Mouse (Mus musculus): ENCODE results near the gene Terf2. TPM values are rescaled to one million over a fixed set of nuclear protein-coding genes. Genes with fewer than 3 reads are reported as not detected.

The Terf2 gene
- total and polyA plus RNA-seq, 3 experiments: 15.0 to 36.7 TPM; not detected in 1

- H3K27ac ChIP-seq (ENCODE audit: control insufficient read depth, low read depth, low read length): no peak overlapping the region
- H3K9ac ChIP-seq (ENCODE audit: control insufficient read depth, low read depth, low read length, poor library complexity, severe bottlenecking): no peak overlapping the region
Observed at GRCm38 (mm10) chr8:107130028-107130427, 33.7 kb upstream of the Terf2 start.

GRCm38 (mm10) chr8:107129171-107130025 lies 33.1 kb upstream of the Terf2 start:
- Histone ChIP-seq H3K27ac (ENCODE audit: control insufficient read depth, low read depth, low read length) (no peak overlapping the region), H3K79me2 (ENCODE audit: control insufficient read depth, insufficient read depth, low read length, poor library complexity) (no peaks in the 10 kb centered on the region), H3K36me3 (ENCODE audit: control insufficient read depth in 1 of 2, insufficient read depth in 2 of 2, low read length in 2 of 2) (no peaks in the 10 kb centered on the region), H3K9ac (ENCODE audit: control insufficient read depth, low read depth, low read length, poor library complexity, severe bottlenecking) (no peak overlapping the region), H3K4me1 (ENCODE audit: control insufficient read depth in 1 of 2, insufficient read depth in 2 of 2, low read length in 2 of 2) (no peaks in the 10 kb centered on the region), H3K27me3 (ENCODE audit: control insufficient read depth in 1 of 2, insufficient read depth in 2 of 2, low read length in 2 of 2) (peaks cover 0 to 3% of the 10 kb centered on the region in 2 experiments; a peak in 2 of 4 replicates), H3K9me3 (replicated peaks; ENCODE audit: insufficient read depth, low read length) (no peaks in the 10 kb centered on the region), H3K4me3 (ENCODE audit: control insufficient read depth in 1 of 2, insufficient read depth in 1 of 2, low read depth in 2 of 2, low read length in 2 of 2) (no peak overlapping the region)
- TF ChIP-seq CTCF (IDR thresholded peaks at IDR 0.05 in 2 of 3, conservative IDR thresholded peaks at IDR 0.05 in 1 of 3; ENCODE audit: control insufficient read depth in 1 of 3, insufficient read depth in 1 of 3, low read depth in 2 of 3, low read length in 3 of 3, poor library complexity in 1 of 3, severe bottlenecking in 1 of 3): no peak
- no peak for TF ChIP-seq EP300 (IDR thresholded peaks at IDR 0.05; ENCODE audit: low read depth in 1 of 2, low read length in 2 of 2)
- DNase-seq (ENCODE audit: low read depth, low spot score): no peak

More at GRCm38 (mm10) chr8:107130028-107130427, 33.7 kb upstream of the Terf2 start:
- Histone ChIP-seq H3K79me2 (ENCODE audit: control insufficient read depth, insufficient read depth, low read length, poor library complexity) (no peaks in the 10 kb centered on the region), H3K4me3 (ENCODE audit: control insufficient read depth in 1 of 2, insufficient read depth in 1 of 2, low read depth in 2 of 2, low read length in 2 of 2) (no peak overlapping the region), H3K36me3 (ENCODE audit: control insufficient read depth in 1 of 2, insufficient read depth in 2 of 2, low read length in 2 of 2) (no peaks in the 10 kb centered on the region), H3K9me3 (replicated peaks; ENCODE audit: insufficient read depth, low read length) (no peaks in the 10 kb centered on the region), H3K27me3 (ENCODE audit: control insufficient read depth in 1 of 2, insufficient read depth in 2 of 2, low read length in 2 of 2) (peaks cover 0 to 3% of the 10 kb centered on the region in 2 experiments; a peak in 2 of 4 replicates), H3K4me1 (ENCODE audit: control insufficient read depth in 1 of 2, insufficient read depth in 2 of 2, low read length in 2 of 2) (no peaks in the 10 kb centered on the region)
- TF ChIP-seq JUND (IDR thresholded peaks at IDR 0.05; ENCODE audit: low read depth, low read length): no peak
- TF ChIP-seq ELF1 (IDR thresholded peaks at IDR 0.05; ENCODE audit: low read depth, low read length): no peak
- TF ChIP-seq NELFE (IDR thresholded peaks at IDR 0.05; ENCODE audit: low read depth, low read length): no peak
- no peak for DNase-seq (ENCODE audit: low read depth, low spot score)

DNA sequence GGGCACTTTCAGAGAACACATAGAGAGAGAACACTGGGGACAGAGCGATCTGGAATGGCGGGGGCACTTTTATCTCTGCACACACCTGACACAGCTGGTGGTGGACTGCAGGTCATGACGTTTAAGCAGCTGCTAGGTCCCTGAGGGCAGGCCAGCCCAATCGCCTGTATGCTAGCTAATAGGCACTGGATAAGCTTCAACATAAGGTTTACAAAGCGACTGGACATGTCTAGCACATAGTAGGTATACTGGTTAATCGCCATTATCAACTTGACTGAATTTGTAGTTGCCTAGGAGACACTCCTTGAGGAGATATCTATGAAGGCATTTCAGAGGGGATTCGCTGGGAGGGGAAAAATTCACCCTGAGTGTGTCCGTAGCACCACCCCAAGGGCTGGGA lies 28.0 kb upstream of the Terf2 start:
- no peak for DNase-seq (ENCODE audit: low read depth, low spot score)
- no peaks in the 10 kb centered on the region for H3K9me3 ChIP-seq (replicated peaks; ENCODE audit: insufficient read depth, low read length)
- H3K4me1 ChIP-seq (ENCODE audit: control insufficient read depth in 1 of 2, insufficient read depth in 2 of 2, low read length in 2 of 2): no peaks in the 10 kb centered on the region
- no peak overlapping the region for H3K27ac ChIP-seq (ENCODE audit: control insufficient read depth, low read depth, low read length)
- no peak overlapping the region for H3K9ac ChIP-seq (ENCODE audit: control insufficient read depth, low read depth, low read length, poor library complexity, severe bottlenecking)
- H3K79me2 ChIP-seq (ENCODE audit: control insufficient read depth, insufficient read depth, low read length, poor library complexity): no peaks in the 10 kb centered on the region
- H3K4me3 ChIP-seq (ENCODE audit: control insufficient read depth in 1 of 2, insufficient read depth in 1 of 2, low read depth in 2 of 2, low read length in 2 of 2): no peak overlapping the region
- H3K27me3 ChIP-seq (ENCODE audit: control insufficient read depth in 1 of 2, insufficient read depth in 2 of 2, low read length in 2 of 2): no peaks in the 10 kb centered on the region
- no peak for TF ChIP-seq ZC3H11A (IDR thresholded peaks at IDR 0.05; ENCODE audit: low read depth, low read length)
- TF ChIP-seq MYC (IDR thresholded peaks at IDR 0.05; ENCODE audit: low read depth, low read length): no peak
- no peak for TF ChIP-seq POLR2AphosphoS5 (IDR thresholded peaks at IDR 0.05; ENCODE audit: borderline replicate concordance, low read depth, low read length)
- TF ChIP-seq POLR2AphosphoS2 (IDR thresholded peaks at IDR 0.05; ENCODE audit: low read length): no peak
- no peak for TF ChIP-seq ZMIZ1 (IDR thresholded peaks at IDR 0.05; ENCODE audit: low read depth, low read length)
- TF ChIP-seq ZKSCAN1 (IDR thresholded peaks at IDR 0.05; ENCODE audit: low read depth, low read length): peak; percentile 58; the same call in 1 of the 2 replicates
- no peak for TF ChIP-seq RAD21 (IDR thresholded peaks at IDR 0.05; ENCODE audit: low read depth, low read length)
- no peak for TF ChIP-seq USF2 (IDR thresholded peaks at IDR 0.05; ENCODE audit: borderline replicate concordance in 1 of 2, insufficient read depth in 1 of 2, low read depth in 1 of 2, low read length in 2 of 2)
- H3K36me3 ChIP-seq (ENCODE audit: control insufficient read depth in 1 of 2, insufficient read depth in 2 of 2, low read length in 2 of 2): no peaks in the 10 kb centered on the region

All from MEL (cell line).